Mouse (Mus musculus): ENCODE measurements at regions not wholly inside any gene's neighbourhood (a gene's known extent, or its start where the extent isn't known, plus 50 kb on each side); places are given as distances from the start of the nearest gene placed in this dataset.

- no peak for TF ChIP-seq HCFC1 (IDR thresholded peaks at IDR 0.05; ENCODE audit: low read depth, low read length)
- TF ChIP-seq CHD2 (IDR thresholded peaks at IDR 0.05; ENCODE audit: low read length) = no peak
- no peak for TF ChIP-seq CTCF (conservative IDR thresholded peaks at IDR 0.05 in 1 of 2, IDR thresholded peaks at IDR 0.05 in 1 of 2; ENCODE audit: low read depth in 2 of 2, low read length in 2 of 2)
- TF ChIP-seq POLR2A (IDR thresholded peaks at IDR 0.05; ENCODE audit: low read depth, low read length) = no peak
- TF ChIP-seq IRF4 (IDR thresholded peaks at IDR 0.05; ENCODE audit: low read depth, low read length) = no peak
Measured at GRCm38 (mm10) chr12:58628817-58629216, 359.7 kb upstream of the Clec14a start.
